Mouse (Mus musculus) Patski (cell line): ENCODE measurements at regions not wholly inside any gene's neighbourhood (a gene's known extent, or its start where the extent isn't known, plus 50 kb on each side); places are given as distances from the start of the nearest gene placed in this dataset.

Experiments used
- ATAC-seq: fragments of 100-300 bp; one replicate; pipeline ENCODE4 v1.8.0; 2021
- CTCF ChIA-PET: fragments of 350-600 bp; sonication (Branson Sonifier 250); formaldehyde crosslinking; loops from one replicate; lab custom pipeline; 2022; ENCODE audit warnings: inconsistent platforms; lab: Charles Lee
- POLR2A ChIA-PET: fragments of 350-600 bp; sonication (Branson Sonifier 250); formaldehyde crosslinking; loops from one replicate; lab custom pipeline; 2022; ENCODE audit warnings: antibody characterized with exemption, inconsistent platforms; lab: Charles Lee
- DNase-seq: peaks from one replicate; pipeline ENCODE4 v3.0.0-alpha.2; 2011; ENCODE audit warnings: low read depth, low spot score
- H3K27me3 ChIP-seq: fragments of 371-371 bp; one replicate; pipeline ENCODE4 v1.5.1; 2021
- CTCF ChIP-seq: fragments of 100-300 bp; IDR thresholded peaks from one replicate; pipeline ENCODE4 v1.5.1; 2021
- in situ Hi-C: fragments of 300-500 bp; cut with MboI; formaldehyde crosslinking; loops from 3 replicates; pipeline ENCODE4 v1.11.1; 2018; ENCODE audit warnings: low pct_unique_long_range_greater_than_20kb, mixed read lengths

GRCm38 (mm10) chr2:51799856-51800255 is 135.1 kb downstream of the Rbm43 start:
- in situ Hi-C loops, result no loop called here
- H3K27me3 ChIP-seq, result no peaks in the 10 kb centered on the region
- peak; percentile 9 for DNase-seq
- TF ChIP-seq CTCF, result no peak
- CTCF ChIA-PET, result interaction anchor here (1.2 kb wide), 1 partner anchor 11 kb away, joined by 3 read pairs; no protein-coding TSS in a partner anchor
- POLR2A ChIA-PET, result interaction anchor here (0.5 kb wide), 1 partner anchor 1499 kb away, joined by 3 read pairs; no protein-coding TSS in a partner anchor
- ATAC-seq, result peak; percentile 26

- CTCF ChIA-PET, result interaction anchor here (1.3 kb wide), 1 partner anchor 9 kb away, joined by 4 read pairs; no protein-coding TSS in a partner anchor
Measured at GRCm38 (mm10) chr2:51822976-51823375, 112.0 kb downstream of the Rbm43 start.

GRCm38 (mm10) chr2:51830286-51830944 is 104.5 kb downstream of the Rbm43 start:
- in situ Hi-C loops, result loop anchor here (5.0 kb wide), 1 partner anchor 683 kb away; the partner anchor contains the start of gene Rnd3
- DNase-seq (no peak), ATAC-seq (no peak)
- TF ChIP-seq CTCF, result peak; percentile 86
- H3K27me3 ChIP-seq, result no peaks in the 10 kb centered on the region
- CTCF ChIA-PET, result interaction anchor here (0.7 to 1.4 kb wide), 6 partner anchors 14 to 1545 kb away, joined by 3 to 5 read pairs (median 3); no protein-coding TSS in a partner anchor
- POLR2A ChIA-PET, result interaction anchor here (0.7 to 1.0 kb wide), 2 partner anchors 298 to 301 kb away, joined by 3 to 6 read pairs; no protein-coding TSS in a partner anchor

More at GRCm38 (mm10) chr2:51822976-51823375, 112.0 kb downstream of the Rbm43 start:
- TF ChIP-seq CTCF, result no peak
- no peak for ATAC-seq
- POLR2A ChIA-PET, result interaction anchor here (0.6 kb wide), 1 partner anchor 112 kb away, joined by 5 read pairs; no protein-coding TSS in a partner anchor
- no peaks in the 10 kb centered on the region for H3K27me3 ChIP-seq
- no peak for DNase-seq
- in situ Hi-C loops, result no loop called here

- in situ Hi-C loops, result loop anchor here (5.0 kb wide), 1 partner anchor 684 kb away; the partner anchor contains the start of gene Rnd3
- DNase-seq (no peak), ATAC-seq (no peak)
- POLR2A ChIA-PET, result interaction anchor here (0.6 kb wide), 2 partner anchors 662 to 1913 kb away, joined by 3 read pairs; no protein-coding TSS in a partner anchor
- CTCF ChIA-PET, result interaction anchor here (0.8 to 1.4 kb wide), 4 partner anchors 7 to 437 kb away, joined by 3 to 4 read pairs (median 3); no protein-coding TSS in a partner anchor
- H3K27me3 ChIP-seq, result no peaks in the 10 kb centered on the region
- no peak for TF ChIP-seq CTCF
Measured at GRCm38 (mm10) chr2:51830965-51831720, 103.8 kb downstream of the Rbm43 start.

- ATAC-seq (no peak), DNase-seq (no peak)
- ChIA-PET POLR2A (no interaction called here), CTCF (interaction anchor here (1.2 kb wide), 1 partner anchor 12 kb away, joined by 3 read pairs; no protein-coding TSS in a partner anchor)
- in situ Hi-C loops, result no loop called here
- no peak for TF ChIP-seq CTCF
- H3K27me3 ChIP-seq, result no peaks in the 10 kb centered on the region
Measured at GRCm38 (mm10) chr2:51837864-51838263, 97.1 kb downstream of the Rbm43 start.

- no peak for ATAC-seq
- no peaks in the 10 kb centered on the region for H3K27me3 ChIP-seq
- CTCF ChIA-PET, result interaction anchor here (1.7 kb wide), 1 partner anchor 8 kb away, joined by 5 read pairs; no protein-coding TSS in a partner anchor
- no peak for TF ChIP-seq CTCF
- DNase-seq, result no peak
- POLR2A ChIA-PET, result no interaction called here
- in situ Hi-C loops, result no loop called here
Measured at GRCm38 (mm10) chr2:51840808-51841207, 94.2 kb downstream of the Rbm43 start.

GRCm38 (mm10) chr2:51844831-51845230 is 90.1 kb downstream of the Rbm43 start:
- no peaks in the 10 kb centered on the region for H3K27me3 ChIP-seq
- ATAC-seq (no peak), DNase-seq (no peak)
- ChIA-PET CTCF (no interaction called here), POLR2A (interaction anchor here (0.6 kb wide), 1 partner anchor 15 kb away, joined by 3 read pairs; no protein-coding TSS in a partner anchor)
- TF ChIP-seq CTCF, result no peak
- in situ Hi-C loops, result no loop called here

- no peak for TF ChIP-seq CTCF
- in situ Hi-C loops, result no loop called here
- no peak for DNase-seq
- ChIA-PET POLR2A (no interaction called here), CTCF (interaction anchor here (1.2 to 1.3 kb wide), 2 partner anchors 9 to 14 kb away, joined by 3 to 4 read pairs; no protein-coding TSS in a partner anchor)
- ATAC-seq, result no peak
- H3K27me3 ChIP-seq, result no peaks in the 10 kb centered on the region
Measured at GRCm38 (mm10) chr2:51847556-51847955, 87.4 kb downstream of the Rbm43 start.

- ChIA-PET POLR2A (no interaction called here), CTCF (interaction anchor here (1.2 to 1.3 kb wide), 2 partner anchors 9 to 14 kb away, joined by 3 to 4 read pairs; no protein-coding TSS in a partner anchor)
- TF ChIP-seq CTCF, result no peak
- DNase-seq (no peak), ATAC-seq (no peak)
- in situ Hi-C loops, result no loop called here
- no peaks in the 10 kb centered on the region for H3K27me3 ChIP-seq
Measured at GRCm38 (mm10) chr2:51847964-51848363, 87.0 kb downstream of the Rbm43 start.

GRCm38 (mm10) chr2:51848491-51848890 is 86.5 kb downstream of the Rbm43 start:
- CTCF ChIA-PET, result interaction anchor here (1.3 kb wide), 1 partner anchor 8 kb away, joined by 4 read pairs; no protein-coding TSS in a partner anchor
- H3K27me3 ChIP-seq, result no peaks in the 10 kb centered on the region
- DNase-seq, result no peak
- no peak for TF ChIP-seq CTCF
- in situ Hi-C loops, result no loop called here
- POLR2A ChIA-PET, result no interaction called here
- ATAC-seq, result no peak
